Mouse (Mus musculus) neural tube, embryonic 11.5 days (tissue): ENCODE data around the gene Atp5j2. TPM values are rescaled to one million over a fixed set of nuclear protein-coding genes. Genes with fewer than 3 reads are reported as not detected.
"Not testable (repeated sequence)": the region's sequence is repeated elsewhere in the genome, so short reads cannot be mapped to it uniquely, and the experiment has no call there.

Experiments
- ATAC-seq: fragments of 200-750 bp; cut with Nextera tagmentation; 2 replicates; pipeline ENCODE4 v1.8.0; 2017; ENCODE audit warnings: moderate number of reproducible peaks, mild to moderate bottlenecking, moderate TSS enrichment, moderate library complexity; ENCODE audit not compliant: insufficient read depth, low FRiP score, low TSS enrichment
- DNase-seq: peaks from one replicate; pipeline ENCODE4 v3.0.0-alpha.2; 2015; ENCODE audit warnings: low spot score
- H3K27ac ChIP-seq: fragments of 300-500 bp; sonication (generic); 2 replicates; pipeline ENCODE4 v1.5.1; 2014; ENCODE audit warnings: low read depth, mild to moderate bottlenecking, low read length
- H3K27me3 ChIP-seq: fragments of 300-500 bp; sonication (generic); 2 replicates; pipeline ENCODE4 v1.6.1; 2014; ENCODE audit warnings: mild to moderate bottlenecking, low read length, mixed read lengths; ENCODE audit not compliant: control insufficient read depth, insufficient read depth
- H3K36me3 ChIP-seq: fragments of 300-500 bp; sonication (generic); 2 replicates; pipeline ENCODE4 v1.6.1; 2014; ENCODE audit warnings: mild to moderate bottlenecking, low read length, moderate library complexity, mixed read lengths; ENCODE audit not compliant: control insufficient read depth, insufficient read depth
- H3K4me1 ChIP-seq: fragments of 300-500 bp; sonication (generic); 2 replicates; pipeline ENCODE4 v1.6.1; 2014; ENCODE audit warnings: low read length, mixed read lengths; ENCODE audit not compliant: control insufficient read depth, insufficient read depth
- H3K4me2 ChIP-seq: fragments of 300-500 bp; sonication (generic); 2 replicates; pipeline ENCODE4 v1.6.1; 2014; ENCODE audit warnings: low read depth, mild to moderate bottlenecking, moderate library complexity
- H3K4me3 ChIP-seq: fragments of 300-500 bp; sonication (generic); 2 replicates; pipeline ENCODE4 v1.5.1; 2014; ENCODE audit warnings: low read depth, low read length
- H3K9ac ChIP-seq: fragments of 300-500 bp; sonication (generic); 2 replicates; pipeline ENCODE4 v1.6.1; 2014; ENCODE audit warnings: mild to moderate bottlenecking, low read length
- H3K9me3 ChIP-seq: fragments of 300-500 bp; sonication (generic); 2 replicates; pipeline ENCODE4 v1.6.1; 2016; ENCODE audit warnings: low read length; ENCODE audit not compliant: control insufficient read depth
- WGBS: fragments of 180-500 bp; shearing (Covaris S2); extraction: QIAGEN DNeasy Blood & Tissue Kit; methylation state at CpG from one replicate; pipeline ENCODE4 v1.1.7; 2014; 5-methylcytosine and 5-hydroxymethylcytosine counted together
- polyA plus RNA-seq: library from polyadenylated mRNA; unstranded; fragments of >200 nt; fragmentation: Nextera tagmentation; extraction: Ambion mirVana; gene quantifications from 2 replicates; pipeline ENCODE4 v1.2.1, GENCODE M21; 2014

Atp5j2 gene
- 507 and 532 TPM in 2 replicates for polyA plus RNA-seq

DNA sequence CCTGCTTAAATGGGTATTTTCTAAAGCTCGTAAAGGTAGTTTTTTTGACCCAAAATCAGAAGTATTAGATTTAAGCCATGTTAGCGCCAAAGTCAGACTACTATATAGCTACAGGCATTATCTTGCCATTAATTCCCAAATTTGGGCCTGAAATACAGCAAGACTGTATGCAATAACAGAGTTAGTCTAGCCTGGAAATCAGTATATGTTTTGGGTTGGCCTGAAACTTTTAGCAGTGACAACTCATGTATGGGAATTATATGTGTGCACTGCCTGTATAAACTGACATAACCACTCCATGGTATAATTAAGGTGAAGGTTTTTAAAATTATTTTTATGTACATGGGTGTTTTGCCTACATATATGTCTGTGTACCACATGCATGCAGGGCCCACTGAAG lies at the start of gene Atp5j2:
TSS of gene Atp5j2 (minus strand) at position 101 of the 400 bp plus-strand sequence.
- H3K9ac ChIP-seq, result peak within 1 kb of the TSS; percentile 93
- peaks cover 6% of the 10 kb centered on the region for H3K4me1 ChIP-seq
- H3K4me2 ChIP-seq, result peak within 1 kb of the TSS; percentile 47
- H3K36me3 ChIP-seq, result peaks cover 4% of the 10 kb centered on the region; the same call in 1 of the 2 replicates
- H3K27ac ChIP-seq, result peak within 1 kb of the TSS; percentile 55; the same call in 1 of the 2 replicates
- peak within 1 kb of the TSS; percentile 82 for H3K4me3 ChIP-seq
- no peaks in the 10 kb centered on the region for H3K9me3 ChIP-seq
- DNase-seq, result no peak
- ATAC-seq, result no peak
- WGBS, result 87% methylated on average over 2 of the region's 2 CpGs
- no peaks in the 10 kb centered on the region for H3K27me3 ChIP-seq

DNA sequence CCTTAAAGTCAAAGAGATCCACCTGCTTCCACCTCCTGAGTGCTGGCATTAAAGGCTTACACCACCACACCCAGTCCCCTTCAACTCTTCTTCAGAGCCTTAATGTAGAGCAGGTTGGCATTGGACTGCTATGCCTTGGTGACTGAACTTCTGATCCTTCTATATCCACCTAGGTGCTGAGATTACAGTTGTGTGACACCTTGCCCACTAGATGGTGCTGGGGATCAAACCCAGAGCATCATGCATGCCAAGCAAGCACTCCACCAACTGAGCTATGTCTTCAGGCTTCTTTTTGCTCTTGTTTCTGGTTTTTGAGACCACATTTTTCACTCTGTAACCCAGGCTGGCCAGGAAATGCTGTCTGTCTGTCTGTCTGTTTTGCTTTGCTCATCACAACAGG lies 42.8 kb upstream of the Atp5j2 start:
- ATAC-seq, result no peak
- no peak overlapping the region for H3K4me3 ChIP-seq
- H3K4me1 ChIP-seq, result peaks cover 6% of the 10 kb centered on the region; the same call in 1 of the 2 replicates
- H3K9me3 ChIP-seq, result no peaks in the 10 kb centered on the region
- no peak overlapping the region for H3K9ac ChIP-seq
- peak; percentile 25 for DNase-seq
- H3K27ac ChIP-seq, result no peak overlapping the region
- no peaks in the 10 kb centered on the region for H3K27me3 ChIP-seq
- peaks cover 7% of the 10 kb centered on the region for H3K36me3 ChIP-seq
- H3K4me2 ChIP-seq, result no peak overlapping the region

DNA sequence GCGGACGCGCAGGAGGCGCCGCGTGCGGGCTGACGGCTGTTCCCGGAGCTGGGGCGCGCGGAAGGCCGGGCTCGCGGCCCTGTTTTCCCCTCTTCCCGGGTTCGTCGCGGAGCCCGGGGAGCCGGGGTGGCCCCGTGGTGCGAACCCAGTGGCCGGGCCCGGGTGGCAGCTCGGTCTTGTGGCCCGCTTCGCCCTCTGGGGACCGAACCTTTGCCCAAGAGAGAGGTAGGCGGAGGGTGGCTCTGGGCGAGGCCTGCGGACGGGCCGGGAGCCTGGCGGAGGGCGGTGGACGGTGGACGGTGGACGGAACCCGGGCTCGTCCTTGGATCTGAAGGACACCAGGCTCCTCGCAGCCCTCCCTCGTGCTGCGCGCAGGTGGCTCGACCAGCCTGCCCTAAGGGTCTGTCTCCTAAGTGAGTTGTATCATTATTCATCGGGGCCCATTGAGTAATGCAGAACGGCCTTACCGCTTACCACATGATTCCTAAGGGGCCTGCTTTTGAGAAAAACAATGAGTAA lies 40.1 kb upstream of the Atp5j2 start:
- H3K4me1 ChIP-seq, result peaks cover 6% of the 10 kb centered on the region; the same call in 1 of the 2 replicates

DNA sequence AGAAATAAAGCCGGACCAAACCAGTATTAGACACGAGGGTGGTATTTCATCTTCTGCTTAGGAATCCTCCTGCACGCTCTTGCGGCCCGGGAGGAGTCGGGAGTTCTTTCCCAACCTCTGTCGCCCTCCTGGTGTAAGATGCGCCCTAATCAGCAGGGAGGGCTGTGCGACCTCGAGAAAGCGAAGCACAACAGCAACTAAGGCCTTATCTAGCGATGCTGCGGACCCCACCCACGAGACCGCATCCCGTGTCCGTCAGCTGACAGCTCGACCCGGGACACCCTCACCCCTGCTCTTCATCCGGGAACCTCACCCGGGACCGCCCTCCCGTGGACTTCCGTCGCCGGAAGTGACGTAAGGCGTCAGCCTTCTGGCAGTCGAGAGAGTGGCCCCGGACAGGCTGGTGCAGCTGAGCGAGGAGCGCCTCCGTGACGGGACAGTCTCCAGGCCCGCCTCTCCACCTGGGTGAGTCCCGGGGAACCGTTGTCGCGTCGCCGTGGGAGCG lies 39.6 kb upstream of the Atp5j2 start, which contains the start of gene Zfp655:
TSS of gene Zfp655 (plus strand) at position 349 of the 505 bp plus-strand sequence.
- WGBS, result under 1% methylated on average over 42 of the region's 42 CpGs
- peak within 1 kb of the TSS; percentile 99 for H3K4me3 ChIP-seq
- H3K4me1 ChIP-seq, result peaks cover 6% of the 10 kb centered on the region; the same call in 1 of the 2 replicates
- H3K27me3 ChIP-seq, result no peaks in the 10 kb centered on the region
- H3K4me2 ChIP-seq, result peak within 1 kb of the TSS; percentile 81
- ATAC-seq (peak; percentile 97), DNase-seq (peak; percentile 95)
- peak within 1 kb of the TSS; percentile 97 for H3K9ac ChIP-seq
- H3K36me3 ChIP-seq, result peaks cover 7% of the 10 kb centered on the region
- H3K27ac ChIP-seq, result peak within 1 kb of the TSS; percentile 88
- H3K9me3 ChIP-seq, result no peaks in the 10 kb centered on the region

More for the DNA sequence above, 40.1 kb upstream of the Atp5j2 start:
- peak; percentile 45 for DNase-seq
- peak overlapping the region; percentile 88 for H3K27ac ChIP-seq
- H3K36me3 ChIP-seq, result peaks cover 7% of the 10 kb centered on the region
- no peaks in the 10 kb centered on the region for H3K27me3 ChIP-seq
- peak; percentile 71 for ATAC-seq
- H3K9ac ChIP-seq, result peak overlapping the region; percentile 97
- H3K4me3 ChIP-seq, result peak overlapping the region; percentile 99
- H3K9me3 ChIP-seq, result no peaks in the 10 kb centered on the region
- peak overlapping the region; percentile 81 for H3K4me2 ChIP-seq
- WGBS, result under 1% methylated on average over 45 of the region's 49 CpGs

DNA sequence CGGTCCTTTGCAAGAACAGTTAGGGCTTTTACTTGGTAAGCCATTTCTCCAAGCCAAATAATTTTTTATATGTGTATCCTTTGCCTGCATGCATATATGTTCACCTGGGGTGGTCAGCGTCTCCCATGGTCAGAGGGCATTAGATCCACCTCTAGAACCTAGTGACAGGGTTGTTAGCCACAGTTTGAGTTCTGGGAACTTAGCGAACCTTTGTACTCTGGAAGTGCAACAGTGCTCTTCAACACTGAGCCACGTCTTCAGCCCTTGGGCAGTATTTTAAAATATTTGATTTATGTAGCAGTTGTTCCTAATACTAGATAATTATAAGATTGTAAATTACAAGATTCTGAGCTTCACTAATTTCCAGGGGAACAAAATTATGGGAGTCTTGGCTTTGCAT lies 38.8 kb upstream of the Atp5j2 start:
- no peak overlapping the region; the same call in 1 of the 2 replicates for H3K9ac ChIP-seq

DNA sequence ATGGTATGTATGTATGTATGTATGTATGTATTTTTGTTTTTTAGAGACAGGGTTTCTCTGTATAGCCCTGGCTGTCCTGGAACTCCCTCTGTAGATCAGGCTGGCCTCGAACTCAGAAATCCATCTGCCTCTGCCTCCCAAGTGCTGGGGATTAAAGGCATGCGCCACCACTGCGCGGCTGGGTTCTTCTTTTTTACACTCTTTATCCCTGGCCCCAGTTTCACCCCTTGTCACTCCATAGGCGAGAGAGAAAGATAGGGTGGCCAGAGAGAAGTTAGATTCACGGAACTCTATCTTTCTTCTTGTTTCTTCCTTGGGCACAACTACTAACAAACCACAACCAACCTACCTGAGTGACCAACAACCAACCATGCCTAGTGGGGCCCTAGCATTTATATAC lies 37.4 kb upstream of the Atp5j2 start:
- H3K4me1 ChIP-seq, H3K27ac ChIP-seq, H3K4me2 ChIP-seq, DNase-seq, ATAC-seq, H3K4me3 ChIP-seq, H3K9ac ChIP-seq, H3K27me3 ChIP-seq, H3K9me3 ChIP-seq, H3K36me3 ChIP-seq: not testable (repeated sequence)
- WGBS, result 72% methylated on average over 6 of the region's 6 CpGs

More for the DNA sequence above, 38.8 kb upstream of the Atp5j2 start:
- H3K4me2 ChIP-seq, result peak overlapping the region; percentile 81; the same call in 1 of the 2 replicates
- H3K4me1 ChIP-seq, result peaks cover 6% of the 10 kb centered on the region; the same call in 1 of the 2 replicates
- 89% methylated on average over 4 of the region's 4 CpGs for WGBS
- H3K27ac ChIP-seq, result no peak overlapping the region
- no peak for ATAC-seq
- no peak for DNase-seq
- peaks cover 7% of the 10 kb centered on the region for H3K36me3 ChIP-seq
- H3K27me3 ChIP-seq, result no peaks in the 10 kb centered on the region
- no peaks in the 10 kb centered on the region for H3K9me3 ChIP-seq
- H3K4me3 ChIP-seq, result no peak overlapping the region

DNA sequence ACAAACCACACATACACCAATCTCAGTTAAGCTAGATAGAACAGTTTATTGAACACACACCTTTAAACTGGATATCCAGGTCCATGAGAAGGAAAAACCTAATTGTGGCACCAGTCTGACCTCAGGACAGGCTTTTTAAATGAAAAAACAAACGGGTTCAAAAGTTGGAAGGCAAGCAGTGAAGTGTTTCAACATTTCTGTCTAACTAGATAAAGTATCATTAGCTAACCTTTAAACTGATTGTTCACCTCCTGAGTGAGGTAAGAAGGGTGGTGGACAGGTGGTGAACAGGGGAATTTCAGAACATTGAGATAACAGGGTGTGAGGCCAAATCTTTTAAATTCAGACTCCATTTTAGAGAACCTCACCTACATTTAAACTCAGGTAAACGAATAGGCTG lies 34.6 kb upstream of the Atp5j2 start:
- no peaks in the 10 kb centered on the region for H3K9me3 ChIP-seq
- H3K27me3 ChIP-seq, result no peaks in the 10 kb centered on the region
- H3K27ac ChIP-seq, result no peak overlapping the region
- H3K36me3 ChIP-seq, result peaks cover 3% of the 10 kb centered on the region; the same call in 1 of the 2 replicates
- no peak for ATAC-seq
- H3K4me2 ChIP-seq, result no peak overlapping the region
- WGBS, result 63% methylated on average over 2 of the region's 2 CpGs
- H3K9ac ChIP-seq, result no peak overlapping the region
- H3K4me3 ChIP-seq, result no peak overlapping the region
- no peak for DNase-seq
- H3K4me1 ChIP-seq, result peaks cover 3% of the 10 kb centered on the region; the same call in 1 of the 2 replicates

DNA sequence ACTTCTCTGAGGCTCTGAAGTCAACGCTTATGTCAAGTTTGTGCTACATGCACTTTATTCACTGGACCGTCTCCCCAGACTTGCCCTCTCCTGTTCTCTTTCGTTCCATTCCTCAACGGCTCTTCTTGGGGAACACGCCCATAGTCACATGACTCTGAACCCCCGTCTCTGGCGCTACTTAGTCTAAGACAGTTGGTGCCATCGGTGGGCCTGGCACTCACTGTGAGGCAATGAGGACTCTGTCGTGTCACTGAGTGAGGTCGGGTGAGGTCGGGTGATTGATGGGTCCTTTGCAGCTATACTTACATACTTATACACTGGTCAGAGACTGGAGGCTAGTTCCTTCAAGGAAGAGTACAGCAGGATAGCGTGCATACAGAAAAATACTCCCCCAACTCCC lies 31.5 kb upstream of the Atp5j2 start:
- Histone ChIP-seq H3K36me3 (peaks cover 15% of the 10 kb centered on the region), H3K4me2 (no peak overlapping the region), H3K27me3 (no peaks in the 10 kb centered on the region), H3K27ac (no peak overlapping the region), H3K9me3 (no peaks in the 10 kb centered on the region), H3K4me3 (no peak overlapping the region), H3K9ac (no peak overlapping the region), H3K4me1 (no peaks in the 10 kb centered on the region)
- 83% methylated on average over 12 of the region's 12 CpGs for WGBS
- no peak for ATAC-seq
- no peak for DNase-seq

DNA sequence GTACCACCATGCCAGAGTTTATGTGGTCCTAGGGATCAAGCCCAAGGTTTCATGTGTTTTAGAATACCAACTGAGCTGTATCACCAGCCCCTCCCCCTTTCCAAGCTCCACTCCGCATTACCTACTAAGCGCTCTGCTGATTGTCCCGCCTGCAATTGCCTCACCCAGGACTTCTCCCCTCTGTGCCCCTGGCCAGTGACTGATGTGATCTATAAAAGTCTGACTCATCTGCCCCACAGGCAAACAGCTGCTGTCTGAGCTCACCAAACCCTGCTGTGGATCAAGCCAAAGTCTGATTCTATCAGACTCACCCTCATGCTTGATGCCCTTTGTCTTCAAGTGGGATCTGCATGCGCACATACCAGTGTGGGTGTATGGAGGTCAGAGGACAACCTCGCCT lies 31.0 kb upstream of the Atp5j2 start:
- H3K36me3 ChIP-seq, result peaks cover 15% of the 10 kb centered on the region

More for the DNA sequence above, 31.0 kb upstream of the Atp5j2 start:
- no peak overlapping the region for H3K27ac ChIP-seq
- H3K27me3 ChIP-seq, result no peaks in the 10 kb centered on the region
- H3K9ac ChIP-seq, result no peak overlapping the region
- WGBS, result 77% methylated on average over 5 of the region's 5 CpGs
- H3K9me3 ChIP-seq, result no peaks in the 10 kb centered on the region
- no peak overlapping the region for H3K4me2 ChIP-seq
- ATAC-seq, result no peak
- H3K4me3 ChIP-seq, result no peak overlapping the region
- no peak for DNase-seq
- H3K4me1 ChIP-seq, result no peaks in the 10 kb centered on the region
